Mouse (Mus musculus) midbrain, embryonic 16.5 days (tissue): ENCODE results near the gene Pbx1. TPM values are rescaled to one million over a fixed set of nuclear protein-coding genes. Genes with fewer than 3 reads are reported as not detected.
A peak's percentile ranks its signal among the peaks of the same experiment; 100 is the strongest.

Source experiments
- ATAC-seq: fragments of 200-750 bp; cut with Nextera tagmentation; 2 replicates; pipeline ENCODE4 v1.8.0; 2017; ENCODE audit warnings: moderate TSS enrichment
- H3K27ac ChIP-seq: fragments of 300-500 bp; sonication (generic); 2 replicates; pipeline ENCODE4 v1.5.1; 2014; ENCODE audit warnings: mild to moderate bottlenecking, low read length, mixed read lengths
- H3K27me3 ChIP-seq: fragments of 300-500 bp; sonication (generic); 2 replicates; pipeline ENCODE4 v1.6.1; 2014; ENCODE audit warnings: low read depth, low read length, mixed read lengths; ENCODE audit not compliant: control insufficient read depth, insufficient read depth
- H3K36me3 ChIP-seq: fragments of 300-500 bp; sonication (generic); 2 replicates; pipeline ENCODE4 v1.6.1; 2014; ENCODE audit warnings: mild to moderate bottlenecking, low read length, moderate library complexity, mixed read lengths; ENCODE audit not compliant: control insufficient read depth, insufficient read depth
- H3K4me1 ChIP-seq: fragments of 300-500 bp; sonication (generic); 2 replicates; pipeline ENCODE4 v1.6.1; 2014; ENCODE audit warnings: mild to moderate bottlenecking, low read length, mixed read lengths; ENCODE audit not compliant: control insufficient read depth, insufficient read depth
- H3K4me2 ChIP-seq: fragments of 300-500 bp; sonication (generic); 2 replicates; pipeline ENCODE4 v1.6.1; 2014; ENCODE audit warnings: mild to moderate bottlenecking, low read length, mixed read lengths
- H3K4me3 ChIP-seq: fragments of 300-500 bp; sonication (generic); 2 replicates; pipeline ENCODE4 v1.5.1; 2014; ENCODE audit warnings: low read depth, mild to moderate bottlenecking, low read length, moderate library complexity, mixed read lengths
- H3K9ac ChIP-seq: fragments of 300-500 bp; sonication (generic); 2 replicates; pipeline ENCODE4 v1.6.1; 2014; ENCODE audit warnings: low read depth, low read length, mixed read lengths
- H3K9me3 ChIP-seq: fragments of 300-500 bp; sonication (generic); replicated peaks from 2 replicates; pipeline ENCODE4 v1.6.1; 2014; ENCODE audit warnings: mild to moderate bottlenecking, low read length, mixed read lengths; ENCODE audit not compliant: control insufficient read depth, poor library complexity, severe bottlenecking
- whole genome bisulfite sequencing: fragments of 180-500 bp; shearing (Covaris S2); extraction: QIAGEN DNeasy Blood & Tissue Kit; methylation state at CpG from one replicate; pipeline ENCODE4 v1.1.7; 2014; 5-methylcytosine and 5-hydroxymethylcytosine counted together
- polyA plus RNA-seq: library from polyadenylated mRNA; unstranded; fragments of >200 nt; fragmentation: Nextera tagmentation; extraction: Ambion mirVana; gene quantifications from 2 replicates; pipeline ENCODE4 v1.2.1, GENCODE M21; 2015

The Pbx1 gene
- polyA plus RNA-seq, 1 experiment from 2014 or later, result 71.8 TPM

DNA sequence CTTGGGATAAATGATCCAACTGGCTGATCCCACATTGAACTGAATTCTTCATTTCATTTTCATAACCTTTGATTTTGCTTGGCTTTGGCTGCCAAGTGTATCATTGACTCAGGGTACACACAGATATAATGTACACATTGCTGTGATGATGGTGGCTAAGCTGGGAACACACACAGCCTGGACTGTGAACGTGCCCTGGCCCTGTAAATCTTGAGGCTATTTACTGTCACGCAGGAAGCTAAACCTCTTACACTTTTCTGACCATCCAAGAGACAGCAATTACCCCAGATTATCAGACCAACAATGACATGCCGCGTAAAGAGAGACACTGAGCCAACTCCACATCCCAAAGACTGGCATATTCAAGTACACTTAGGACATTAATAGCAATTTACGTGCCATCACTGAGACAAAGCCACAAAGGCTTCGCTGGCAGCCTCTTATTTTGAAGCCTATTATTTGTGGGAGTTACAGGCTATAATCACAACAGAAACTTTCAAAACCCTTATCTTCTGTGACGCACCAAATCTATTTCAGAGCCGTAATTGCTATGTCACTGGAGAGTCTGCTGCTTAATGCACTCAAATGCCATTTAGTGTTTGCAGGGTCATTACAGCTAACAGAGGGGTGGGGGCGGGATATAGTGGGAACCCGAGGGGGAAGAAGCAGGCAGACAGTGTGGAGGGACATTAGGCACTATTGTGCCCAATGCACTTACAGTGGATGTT, 262.9 kb downstream of the Pbx1 start:
- Histone ChIP-seq H3K27ac (peak overlapping the region; percentile 44; the same call in 1 of the 2 replicates), H3K4me3 (no peak overlapping the region), H3K4me2 (no peak overlapping the region), H3K36me3 (no peaks in the 10 kb centered on the region; the same call in 1 of the 2 replicates), H3K9me3 (no peaks in the 10 kb centered on the region), H3K27me3 (no peaks in the 10 kb centered on the region), H3K4me1 (peaks cover 18% of the 10 kb centered on the region), H3K9ac (no peak overlapping the region)
- ATAC-seq, result peak; percentile 78
- WGBS, result 52% methylated on average over 10 of the region's 10 CpGs

DNA sequence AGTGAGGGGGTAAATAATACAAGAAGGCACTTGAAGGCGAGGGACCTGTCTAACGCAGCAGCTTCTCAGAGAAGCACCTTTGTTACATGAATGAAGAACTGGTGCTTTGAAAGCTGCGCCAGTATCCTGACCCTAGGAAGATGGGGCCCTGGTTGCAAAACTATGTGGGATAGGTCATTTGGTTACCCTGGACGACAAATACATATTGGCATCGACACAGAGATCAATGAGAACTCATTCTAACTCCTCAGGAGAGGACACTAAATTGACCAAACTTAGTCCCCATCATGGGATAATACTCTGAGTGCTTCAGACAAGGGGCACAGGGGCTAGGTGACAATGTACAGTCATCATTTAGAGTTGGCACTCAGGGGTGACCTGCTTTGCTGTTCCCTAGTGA, 264.3 kb downstream of the Pbx1 start:
- WGBS, result 86% methylated on average over 5 of the region's 5 CpGs
- H3K4me1 ChIP-seq, result peaks cover 30% of the 10 kb centered on the region
- no peak for ATAC-seq

DNA sequence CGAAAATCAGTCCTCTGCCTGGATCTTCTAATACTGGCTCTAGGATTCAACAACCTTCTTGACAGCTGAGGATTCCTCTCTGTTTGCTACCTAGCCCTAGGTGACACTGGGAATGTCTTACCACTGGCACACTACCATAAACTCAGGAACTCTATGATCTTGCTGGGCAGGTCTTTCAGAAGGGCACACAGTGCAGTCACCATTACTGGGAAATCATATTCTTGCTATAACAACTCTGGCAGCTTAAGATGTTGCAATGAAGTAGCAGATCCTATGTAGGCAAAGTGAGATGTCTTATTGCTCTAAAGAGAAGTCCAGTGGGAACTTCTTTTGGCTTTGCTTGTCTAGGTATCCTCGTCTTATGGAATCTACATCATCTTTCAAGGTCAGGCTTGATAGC, 265.2 kb downstream of the Pbx1 start:
- 86% methylated on average over 2 of the region's 2 CpGs for WGBS

More for the DNA sequence above, 264.3 kb downstream of the Pbx1 start:
- Histone ChIP-seq H3K27ac (no peak overlapping the region), H3K9ac (no peak overlapping the region), H3K36me3 (no peaks in the 10 kb centered on the region), H3K27me3 (no peaks in the 10 kb centered on the region), H3K4me3 (no peak overlapping the region), H3K9me3 (no peaks in the 10 kb centered on the region), H3K4me2 (no peak overlapping the region)

DNA sequence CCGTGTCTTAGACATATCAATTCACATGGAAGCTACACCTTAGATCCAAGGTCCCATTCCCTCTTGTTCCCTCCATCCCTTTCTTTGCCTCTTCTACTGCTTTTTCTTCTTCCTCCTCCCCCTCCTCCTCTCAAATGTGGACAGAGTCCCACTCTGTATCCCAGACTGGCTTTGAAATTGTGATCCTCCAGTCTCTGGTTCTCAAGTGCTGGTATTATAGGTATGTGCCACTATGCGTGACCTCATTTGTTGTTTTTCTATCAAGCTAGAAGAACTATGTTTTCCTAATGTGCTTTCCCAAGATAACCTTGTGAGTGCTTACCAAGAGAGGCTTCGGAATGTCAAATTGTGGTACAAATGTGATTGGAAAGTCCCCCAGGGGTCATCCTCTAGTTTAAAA, 267.1 kb downstream of the Pbx1 start:
- 72% methylated on average over 3 of the region's 3 CpGs for WGBS
- Histone ChIP-seq H3K4me3 (no peak overlapping the region), H3K9me3 (no peaks in the 10 kb centered on the region), H3K27me3 (no peaks in the 10 kb centered on the region), H3K9ac (no peak overlapping the region), H3K27ac (peak overlapping the region; percentile 74), H3K36me3 (no peaks in the 10 kb centered on the region), H3K4me1 (peaks cover 30% of the 10 kb centered on the region), H3K4me2 (no peak overlapping the region)
- ATAC-seq, result no peak

More for the DNA sequence above, 265.2 kb downstream of the Pbx1 start:
- Histone ChIP-seq H3K27me3 (no peaks in the 10 kb centered on the region), H3K9ac (no peak overlapping the region), H3K27ac (no peak overlapping the region), H3K36me3 (no peaks in the 10 kb centered on the region), H3K4me3 (no peak overlapping the region), H3K9me3 (no peaks in the 10 kb centered on the region), H3K4me2 (no peak overlapping the region), H3K4me1 (peaks cover 30% of the 10 kb centered on the region)
- no peak for ATAC-seq

DNA sequence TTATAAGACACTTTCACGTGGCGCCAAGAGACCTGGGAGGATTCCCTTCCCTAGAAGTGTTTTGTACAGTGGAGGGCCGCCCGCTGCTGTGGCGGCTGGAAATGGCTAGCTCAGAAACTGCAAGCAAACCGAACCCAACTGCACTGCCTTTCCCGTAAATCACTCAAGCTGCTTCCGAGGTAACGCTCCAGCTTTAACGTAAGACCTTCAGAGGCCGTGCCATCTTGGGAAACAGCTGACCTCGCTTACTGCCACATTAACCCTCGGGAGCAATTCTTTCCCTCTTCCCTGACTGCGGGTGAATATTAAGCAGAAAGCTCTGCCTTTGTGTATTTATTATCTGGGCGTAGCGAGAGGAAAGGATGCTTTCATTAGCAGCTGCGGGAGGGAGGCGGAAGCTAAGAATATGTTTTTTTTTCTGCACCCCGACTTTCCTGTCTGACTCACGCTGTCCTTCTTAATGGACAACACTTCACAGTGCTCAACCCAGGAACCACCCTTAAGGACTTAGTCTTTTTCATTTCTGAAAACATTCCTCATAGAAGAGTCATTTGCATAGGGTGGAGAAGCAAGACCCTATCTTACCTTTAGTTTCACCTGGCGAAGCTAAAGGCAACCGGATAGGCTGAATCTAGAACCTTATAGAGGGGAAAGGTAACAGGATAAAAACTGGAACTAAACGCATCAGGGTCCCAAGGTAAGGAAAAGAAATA, 268.4 kb downstream of the Pbx1 start:
- 34% methylated on average over 23 of the region's 23 CpGs for WGBS
- Histone ChIP-seq H3K4me2 (peak overlapping the region; percentile 43), H3K4me1 (peaks cover 23% of the 10 kb centered on the region), H3K4me3 (no peak overlapping the region), H3K27me3 (no peaks in the 10 kb centered on the region), H3K9ac (peak overlapping the region; percentile 27; the same call in 1 of the 2 replicates), H3K9me3 (no peaks in the 10 kb centered on the region), H3K27ac (peak overlapping the region; percentile 74), H3K36me3 (no peaks in the 10 kb centered on the region)
- 0 out of 2 replicates have a peak, but pooled peaks have one; percentile 47 for ATAC-seq

DNA sequence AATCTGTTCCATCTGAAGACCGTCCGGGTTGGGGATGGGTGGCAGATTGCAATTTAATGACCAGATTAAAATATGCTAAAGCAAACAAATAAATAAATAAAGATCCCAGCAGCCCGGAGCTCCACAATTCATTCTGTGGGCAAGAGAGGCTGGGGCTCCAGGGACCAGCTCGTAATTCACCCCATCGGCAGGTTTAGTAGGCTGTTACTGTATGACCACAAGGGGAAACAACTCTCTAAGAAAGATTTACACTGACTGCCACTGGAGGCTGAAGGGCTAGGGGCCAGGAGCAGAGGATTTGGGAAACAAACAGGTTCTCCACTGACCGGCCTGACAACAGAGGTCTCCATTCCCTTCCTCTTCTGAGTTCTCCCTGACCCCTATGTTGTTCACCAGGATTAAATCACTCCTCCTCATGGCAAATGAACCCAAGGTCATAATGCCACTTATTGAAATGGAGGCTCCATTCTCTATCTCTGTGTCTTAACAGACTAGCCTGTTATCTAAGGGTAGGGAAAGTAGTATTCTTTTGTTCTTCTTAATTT, 292.9 kb downstream of the Pbx1 start:
- H3K27me3 ChIP-seq, result no peaks in the 10 kb centered on the region
- no peak overlapping the region for H3K4me3 ChIP-seq
- 81% methylated on average over 6 of the region's 6 CpGs for WGBS
- no peak overlapping the region for H3K4me2 ChIP-seq
- no peak for ATAC-seq
- H3K9me3 ChIP-seq, result no peaks in the 10 kb centered on the region
- H3K36me3 ChIP-seq, result no peaks in the 10 kb centered on the region
- no peak overlapping the region for H3K9ac ChIP-seq
- peaks cover 5% of the 10 kb centered on the region; the same call in 1 of the 2 replicates for H3K4me1 ChIP-seq
- no peak overlapping the region for H3K27ac ChIP-seq

DNA sequence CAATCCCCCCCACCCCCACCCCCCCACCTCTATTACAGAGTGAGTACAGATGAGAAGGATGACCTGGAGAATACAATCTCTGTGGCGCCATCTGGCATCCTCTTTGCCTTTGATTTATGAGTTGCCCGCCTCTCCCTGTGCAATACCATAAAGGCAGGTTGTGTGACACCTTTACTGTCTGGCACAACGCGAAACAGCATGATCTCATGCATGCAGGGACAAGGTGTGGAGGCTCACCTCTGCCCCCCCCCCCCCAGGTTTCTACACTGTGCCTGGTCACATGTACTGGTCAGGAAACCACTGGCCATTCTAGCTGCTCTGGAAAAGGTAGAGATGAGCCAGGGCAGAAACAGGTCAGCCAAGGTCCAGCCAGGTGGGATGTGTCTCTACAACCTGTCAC, 293.4 kb downstream of the Pbx1 start:
- ATAC-seq, result no peak
- H3K9ac ChIP-seq, result no peak overlapping the region
- no peaks in the 10 kb centered on the region for H3K27me3 ChIP-seq
- H3K9me3 ChIP-seq, result no peaks in the 10 kb centered on the region
- no peak overlapping the region for H3K27ac ChIP-seq
- peaks cover 5% of the 10 kb centered on the region; the same call in 1 of the 2 replicates for H3K4me1 ChIP-seq
- no peak overlapping the region for H3K4me2 ChIP-seq
- H3K36me3 ChIP-seq, result no peaks in the 10 kb centered on the region
- H3K4me3 ChIP-seq, result no peak overlapping the region
- WGBS, result 92% methylated on average over 4 of the region's 4 CpGs

DNA sequence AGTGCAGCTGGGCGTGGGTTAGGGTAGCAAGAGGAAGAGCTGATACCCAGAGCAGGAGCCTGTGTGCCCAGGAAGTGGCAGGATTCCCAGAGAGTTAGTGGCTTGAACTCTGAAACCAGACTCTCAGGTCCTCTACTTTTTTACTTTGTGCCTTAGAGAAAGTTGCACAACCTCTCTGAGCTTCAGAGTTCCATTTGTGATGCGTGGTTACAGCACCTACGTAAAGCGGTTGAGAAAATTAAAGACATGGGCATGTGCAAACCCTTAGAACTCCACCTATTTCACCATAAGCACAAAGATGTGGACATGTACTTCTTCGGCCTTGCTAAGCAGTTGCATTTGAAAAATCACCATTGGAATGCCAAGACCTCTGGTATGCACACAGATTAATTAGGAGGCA, 294.2 kb downstream of the Pbx1 start:
- no peak overlapping the region for H3K4me2 ChIP-seq
- WGBS, result 93% methylated on average over 5 of the region's 5 CpGs
- H3K4me3 ChIP-seq, result no peak overlapping the region
- no peaks in the 10 kb centered on the region for H3K9me3 ChIP-seq
- no peak for ATAC-seq
- H3K9ac ChIP-seq, result no peak overlapping the region
- no peak overlapping the region for H3K27ac ChIP-seq
- H3K4me1 ChIP-seq, result peaks cover 5% of the 10 kb centered on the region; the same call in 1 of the 2 replicates
- H3K36me3 ChIP-seq, result no peaks in the 10 kb centered on the region
- no peaks in the 10 kb centered on the region for H3K27me3 ChIP-seq

DNA sequence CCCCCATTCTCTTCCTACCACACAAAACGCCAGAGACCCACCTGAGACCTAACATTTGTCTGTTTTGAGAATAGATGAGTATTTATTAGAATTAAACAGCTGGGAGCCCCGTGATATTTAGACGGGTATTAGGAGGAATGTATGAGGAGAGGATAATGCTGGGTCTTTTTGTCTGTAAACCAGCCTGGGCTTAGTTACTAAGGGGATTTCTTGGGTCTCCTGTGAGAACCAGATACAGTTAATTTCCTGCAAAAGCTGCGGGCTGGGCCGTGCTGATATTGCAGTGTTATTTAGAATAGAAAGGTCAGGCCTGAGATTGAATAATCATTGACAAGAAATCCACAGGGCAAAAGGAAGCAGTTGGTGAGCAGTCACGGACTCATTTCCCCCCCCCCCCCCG, 296.5 kb downstream of the Pbx1 start:
- Histone ChIP-seq H3K4me1 (peaks cover 5% of the 10 kb centered on the region; the same call in 1 of the 2 replicates), H3K27ac (no peak overlapping the region), H3K4me2 (no peak overlapping the region), H3K4me3 (no peak overlapping the region), H3K9ac (no peak overlapping the region), H3K9me3 (no peaks in the 10 kb centered on the region), H3K36me3 (no peaks in the 10 kb centered on the region), H3K27me3 (no peaks in the 10 kb centered on the region)
- 37% methylated on average over 7 of the region's 7 CpGs for WGBS
- ATAC-seq, result peak; percentile 26; the same call in 1 of the 2 replicates
